In the genomic region with DNA sequence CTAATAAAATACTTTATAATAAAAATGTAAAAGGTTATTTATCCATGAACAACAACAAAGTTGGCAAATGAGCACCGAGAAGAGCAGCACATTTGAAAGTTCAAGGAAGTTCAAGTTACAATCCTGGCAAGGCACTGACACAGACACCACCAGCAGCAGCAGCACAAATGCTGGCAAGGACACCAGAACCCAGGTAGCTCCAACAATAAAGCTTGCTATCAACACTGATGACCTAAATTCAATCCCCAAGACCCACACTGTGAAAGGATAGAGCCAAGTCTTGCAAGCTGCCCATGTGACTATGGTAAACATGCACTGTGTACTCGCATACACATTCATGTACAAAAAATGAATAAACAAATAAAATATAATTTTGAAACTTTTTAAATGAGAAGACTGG, we compare ENCODE assay signal across 24 mouse cellular contexts. TPM values are rescaled to one million over a fixed set of nuclear protein-coding genes. Genes with fewer than 3 reads are reported as not detected.
DNase-seq lines count a peak whose midpoint lies in the region; TF ChIP-seq lines count a peak whose summit lies in the region.
"Had no signal": no experiment of that assay in that cellular context is flagged by ENCODE, and none has a peak within 500 bp of the region (broad histone marks: within the 10 kb centered on the region; RNA-seq: fewer than 3 reads in every experiment).

No protein-coding gene starts in this region.

- H3K9ac ChIP-seq in liver, adult 2 months (ENCODE audit: low read depth, low read length), result no peak overlapping the region
- H3K9ac ChIP-seq: forebrain, embryonic 13.5 days; heart, embryonic 13.5 days; hindbrain, embryonic 14.5 days had no signal

- WGBS in liver, adult 2 months, result 23% methylated on average over 2 of the region's 2 CpGs

- TF ChIP-seq CTCF in gastrocnemius, adult 2 months (IDR thresholded peaks at IDR 0.05), result no peak
- TF ChIP-seq CTCF in liver, adult 2 months (IDR thresholded peaks at IDR 0.05; ENCODE audit: low read depth, low read length), result no peak

- no peak for TF ChIP-seq POLR2A in liver, adult 2 months (IDR thresholded peaks at IDR 0.05; ENCODE audit: extremely low read depth, insufficient read depth, low read length)

- H3K4me1 ChIP-seq in liver, adult 2 months (ENCODE audit: control insufficient read depth, insufficient read depth, low read length), result peaks cover 2% of the 10 kb centered on the region; the same call in 1 of the 2 replicates
- H3K4me1 ChIP-seq: forebrain, embryonic 10.5 days; forebrain, embryonic 13.5 days; heart, embryonic 13.5 days had no signal

- intact Hi-C loops in gastrocnemius, adult 2 months (cut with DNase I), result no loop called here

- peaks cover 6% of the 10 kb centered on the region; the same call in 1 of the 2 replicates for H3K79me2 ChIP-seq in liver, adult 2 months (ENCODE audit: control insufficient read depth, insufficient read depth, low read length)

- H3K27ac ChIP-seq in gastrocnemius, adult 2 months, result peak overlapping the region; percentile 70
- H3K27ac ChIP-seq in liver, adult 2 months (replicated peaks; ENCODE audit: insufficient read depth, low read depth, low read length), result no peak overlapping the region
- H3K27ac ChIP-seq: forebrain, embryonic 10.5 days; forebrain, embryonic 13.5 days; heart, embryonic 13.5 days; hindbrain, embryonic 14.5 days; hindbrain, postnatal 0 days had no signal

- H3K36me3 ChIP-seq in liver, adult 2 months (ENCODE audit: control insufficient read depth, insufficient read depth, low read length), result peaks cover 38% of the 10 kb centered on the region

- DNase-seq in cerebellum, adult 11-12 months, result peak; percentile 18
- no peak for DNase-seq in cerebellum, adult 8-10 months
- peak; percentile 11 to 12 for DNase-seq in cerebellum, postnatal 10 days
- DNase-seq in cerebellum, adult 11 months, result no peak
- peak; percentile 35 for DNase-seq in gastrocnemius, adult 2 months
- DNase-seq in gastrocnemius, postnatal 25 days, result no peak
- DNase-seq in liver, adult 2 months (ENCODE audit: extremely low read depth, low read depth, low spot score), result peak; percentile 80
- DNase-seq in liver, result no peak
- DNase-seq: adrenal gland, adult 2 months; adrenal gland, postnatal 25 days; B cell, adult 2 months; gastrocnemius, postnatal 36 days; heart, adult 18-20 months; heart, postnatal 14 days; heart, postnatal 4 days; kidney, adult 18-20 months; kidney, adult 9 months had no signal

- H3K27me3 ChIP-seq in liver, adult 2 months (ENCODE audit: control insufficient read depth, insufficient read depth, low read length), result no peaks in the 10 kb centered on the region
- H3K27me3 ChIP-seq: CH12.LX; forebrain, embryonic 13.5 days; heart, embryonic 13.5 days; Patski had no signal

- H3K4me3 ChIP-seq in gastrocnemius, adult 2 months, result no peak overlapping the region
- no peak overlapping the region for H3K4me3 ChIP-seq in liver, adult 2 months (ENCODE audit: insufficient read depth, low read depth, low read length)
- H3K4me3 ChIP-seq: forebrain, embryonic 10.5 days; forebrain, embryonic 13.5 days; heart, embryonic 13.5 days had no signal

RNA-seq across cellular contexts. Expression of a gene that starts 38.7 kb away (rescaled TPM):
- 10 to 100 TPM; 28.3 to 29.0 TPM for total RNA-seq in gastrocnemius, adult 2 months (2021)
- total RNA-seq in gastrocnemius, postnatal 25 days (2021), result 10 to 100 TPM; 27.5 to 27.7 TPM
- 19.2 and 21.8 TPM in 2 replicates for total RNA-seq in liver, adult 2 months (2014; rRNA removed)
- 19.4 and 24.0 TPM in 2 replicates for polyA plus RNA-seq in liver, adult 2 months (2012; rRNA removed)

RNA-seq across cellular contexts. Expression of a gene that starts 54.4 kb away (rescaled TPM):
- 1 to 10 TPM; 1.9 to 2.8 TPM for total RNA-seq in gastrocnemius, adult 2 months (2021)
- 1 to 10 TPM; 2.4 to 2.5 TPM for total RNA-seq in gastrocnemius, postnatal 25 days (2021)
- 2.5 and 3.1 TPM in 2 replicates for total RNA-seq in liver, adult 2 months (2014; rRNA removed)
- 7.4 and 12.7 TPM in 2 replicates for polyA plus RNA-seq in liver, adult 2 months (2012; rRNA removed)

Comparison
In these comparisons a context has a peak if more than half of its experiments do, and no peak if none do; other contexts are left out.
1. DNase-seq: peak in cerebellum, adult 11-12 months (single experiment), cerebellum, postnatal 10 days (2 of 2), gastrocnemius, adult 2 months (single experiment) and liver, adult 2 months (single experiment); none in cerebellum, adult 8-10 months (single experiment), cerebellum, adult 11 months (single experiment), gastrocnemius, postnatal 25 days (single experiment) and liver (single experiment).